Mouse (Mus musculus): Measurements from ENCODE around the gene Dgkh.

GRCm38 (mm10) chr14:78530256-78530655 lies 202.3 kb downstream of the Dgkh start:
- TF ChIP-seq CTCF (IDR thresholded peaks at IDR 0.05; ENCODE audit: low read depth, low read length) (no peak), POLR2A (IDR thresholded peaks at IDR 0.05; ENCODE audit: extremely low read depth, insufficient read depth, low read length) (no peak)
